Mouse (Mus musculus): ENCODE measurements around the gene Fktn.

DNA sequence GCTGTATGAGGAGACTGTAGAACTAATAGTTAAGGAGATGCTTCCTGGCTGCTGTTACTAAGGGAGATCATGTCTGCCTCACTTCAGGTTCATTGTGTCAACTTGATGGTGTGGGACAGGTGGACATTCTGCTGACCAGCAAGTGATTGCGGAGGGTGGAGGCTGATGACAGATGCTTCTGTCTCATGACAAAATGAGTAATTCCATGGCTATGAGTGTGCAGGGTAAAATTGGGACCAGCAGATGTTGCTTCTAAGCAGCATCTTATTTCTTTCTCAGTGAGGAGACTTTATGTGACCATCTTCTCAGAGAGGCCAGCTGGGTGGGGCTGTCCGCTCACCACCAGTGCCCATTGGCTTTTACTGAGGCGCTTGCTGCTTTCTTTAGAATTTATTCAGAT, 45.9 kb downstream of the Fktn start:
- TF ChIP-seq CTCF (IDR thresholded peaks at IDR 0.05; ENCODE audit: control insufficient read depth, insufficient read depth, insufficient replicate concordance, low read depth, low read length) (no peak), POLR2A (IDR thresholded peaks at IDR 0.05; ENCODE audit: control insufficient read depth, low read depth, low read length) (no peak)
